Mouse (Mus musculus) retina, adult 2 months (tissue): ENCODE results near the gene Angptl6.
A peak's percentile ranks its signal among the peaks of the same experiment; 100 is the strongest.
"Not testable (repeated sequence)": the region's sequence is repeated elsewhere in the genome, so short reads cannot be mapped to it uniquely, and the experiment has no call there.

ENCODE experiments used
- DNase-seq: peaks from one replicate; pipeline ENCODE4 v3.0.0-alpha.2; 2012; ENCODE audit warnings: low read depth, low spot score

The Angptl6 gene

DNA sequence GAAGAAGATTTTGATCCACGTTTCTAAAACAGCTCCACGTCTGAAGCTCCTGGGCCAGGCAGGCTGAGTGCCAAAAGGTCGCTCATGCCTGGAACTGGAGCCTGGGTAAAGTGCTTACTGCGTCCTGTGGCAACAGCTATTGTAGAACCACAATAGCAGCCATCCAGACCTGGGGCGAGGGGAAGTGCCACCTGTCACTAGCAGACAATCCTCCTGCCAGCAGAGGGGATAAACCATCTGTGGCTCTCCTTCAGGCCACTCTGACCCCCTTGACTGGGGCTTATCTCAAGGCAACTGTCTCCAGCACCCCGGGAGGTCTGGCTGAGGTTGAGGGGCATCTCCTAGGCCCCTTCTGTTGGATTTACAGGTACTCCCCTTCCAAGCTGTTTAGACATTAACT, 40.6 kb downstream of the Angptl6 start:
- no peak for DNase-seq

DNA sequence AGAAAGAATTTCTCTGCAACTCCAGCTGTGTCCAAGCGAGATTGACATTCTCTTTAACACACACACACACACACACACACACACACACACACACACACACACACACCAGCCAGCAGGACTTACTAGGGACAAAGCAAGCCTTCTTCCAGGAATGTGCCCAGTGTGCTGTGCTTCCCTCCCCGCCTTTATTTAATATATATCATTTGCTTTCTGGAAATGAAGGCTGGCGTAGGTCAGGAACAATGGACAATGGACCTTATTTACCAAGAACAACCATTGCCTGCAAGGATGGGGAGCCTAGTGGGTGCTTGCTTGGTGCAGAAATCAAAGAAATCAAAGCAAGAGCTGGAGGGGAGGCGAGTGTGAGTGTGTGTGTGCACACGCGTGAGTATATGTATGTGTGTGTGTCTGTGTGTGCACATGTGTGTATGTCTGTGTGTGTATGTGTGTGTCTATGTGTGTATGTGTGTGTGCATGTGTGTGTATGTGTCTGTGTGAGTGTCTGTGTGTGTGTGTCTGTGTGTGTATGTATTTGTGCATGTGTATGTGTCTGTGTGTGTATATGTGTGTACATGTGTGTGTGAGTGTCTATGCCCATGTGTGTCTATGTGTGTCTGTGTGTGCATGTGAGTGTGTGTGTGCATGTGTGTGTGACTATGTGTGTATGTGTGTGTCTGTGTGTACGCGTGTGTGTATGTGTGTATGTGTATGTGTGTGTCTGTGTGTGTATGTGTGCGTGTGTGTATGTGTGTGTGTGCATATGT, 42.2 kb downstream of the Angptl6 start:
- no peak for DNase-seq

DNA sequence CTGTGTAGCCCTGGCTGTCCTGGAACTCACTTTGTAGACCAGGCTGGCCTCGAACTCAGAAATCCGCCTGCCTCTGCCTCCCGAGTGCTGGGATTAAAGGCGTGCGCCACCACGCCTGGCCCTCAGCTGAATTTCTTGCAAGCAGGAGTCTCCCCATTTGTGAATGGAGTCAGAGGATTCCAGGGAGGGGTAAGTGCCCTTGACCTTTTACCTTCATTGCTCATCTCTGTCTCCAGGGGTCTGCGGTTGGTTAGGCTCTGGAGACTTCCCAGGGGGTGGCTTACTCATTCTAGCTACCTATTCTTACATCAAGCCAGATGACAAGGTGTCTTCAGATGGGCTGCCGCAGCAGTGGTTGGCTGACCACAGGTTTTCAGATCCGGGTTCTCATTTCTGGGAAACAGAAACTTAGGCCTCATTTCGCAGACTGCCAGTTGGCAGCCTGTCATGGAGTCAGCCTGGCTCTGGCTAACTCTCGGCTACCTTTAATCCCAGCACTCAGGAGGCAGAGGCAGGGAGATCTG, 44.0 kb downstream of the Angptl6 start:
- DNase-seq, result not testable (repeated sequence)

DNA sequence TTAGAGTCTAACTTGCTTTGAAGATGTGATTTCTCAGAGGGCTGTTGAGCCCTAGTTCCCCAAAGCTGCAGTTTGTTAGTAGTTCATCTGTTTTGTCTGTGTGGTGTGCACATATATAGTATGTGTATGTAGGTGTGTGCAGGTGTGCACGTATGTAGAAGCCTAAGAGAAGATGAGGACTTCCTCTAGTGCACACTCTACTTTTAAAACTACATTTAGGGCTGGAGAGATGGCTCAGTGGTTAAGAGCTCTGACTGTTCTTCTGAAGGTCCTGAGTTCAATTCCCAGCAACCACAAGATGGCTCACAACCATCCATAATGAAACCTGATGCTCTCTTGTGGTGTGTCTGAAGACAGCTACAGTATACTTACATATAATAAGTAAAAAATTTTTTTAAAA, 44.6 kb downstream of the Angptl6 start:
- no peak for DNase-seq

DNA sequence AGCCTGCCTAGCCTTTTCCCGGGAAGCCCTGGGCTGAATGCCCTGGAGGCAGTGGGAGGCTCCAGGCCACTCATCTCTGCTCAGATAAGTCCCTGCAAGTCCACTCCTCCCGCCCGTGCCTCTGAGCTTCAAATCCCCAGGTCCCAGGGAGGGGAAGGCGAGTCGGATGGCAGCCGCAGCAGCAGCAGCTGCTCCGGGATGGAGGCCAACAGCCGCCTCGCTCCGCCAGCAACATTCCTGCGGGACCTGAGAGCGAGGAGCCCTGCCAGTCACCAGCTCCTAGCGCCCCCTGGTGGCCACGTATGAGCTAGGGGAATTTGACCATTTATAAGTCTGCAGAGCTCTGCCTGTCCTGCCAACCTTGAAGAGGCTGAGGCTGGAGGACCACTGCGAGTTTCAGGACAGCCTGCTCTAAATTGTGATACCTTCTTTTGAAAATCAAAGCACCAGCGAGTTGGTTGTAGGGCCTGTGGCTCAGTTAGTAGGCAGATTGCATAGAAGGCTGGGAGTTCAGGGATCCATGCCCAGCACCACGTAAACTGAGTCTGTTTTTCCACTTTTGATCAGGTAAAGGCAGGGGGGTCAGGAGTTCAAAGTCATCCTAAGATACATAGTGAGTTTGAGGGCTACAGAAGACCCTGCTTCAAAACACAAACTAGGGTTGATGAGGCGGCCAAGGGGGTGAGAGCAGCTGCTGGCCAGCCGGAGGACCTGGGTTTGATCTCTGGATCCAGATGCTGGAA, 48.5 kb downstream of the Angptl6 start:
- peak; percentile 79 for DNase-seq

DNA sequence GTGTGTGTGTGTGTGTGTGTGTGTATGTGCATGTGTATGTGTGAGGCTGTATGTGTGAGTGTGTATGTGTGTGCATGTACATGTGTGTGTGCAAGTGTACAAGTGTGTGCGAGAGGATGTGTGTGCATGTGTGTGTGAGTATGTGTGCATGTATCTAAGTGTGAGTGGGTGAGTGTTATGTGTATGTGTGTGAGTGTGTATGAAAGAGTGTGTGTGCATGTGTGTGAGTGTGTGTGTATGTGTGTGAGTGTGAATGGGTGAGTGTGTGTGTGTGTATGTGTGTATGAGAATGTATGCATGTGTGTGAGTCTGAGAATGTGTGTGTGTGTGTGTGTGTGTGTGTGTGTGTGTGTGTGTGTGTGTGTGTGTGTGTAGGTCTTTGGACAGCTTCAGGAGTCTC, 51.4 kb downstream of the Angptl6 start:
- no peak for DNase-seq

DNA sequence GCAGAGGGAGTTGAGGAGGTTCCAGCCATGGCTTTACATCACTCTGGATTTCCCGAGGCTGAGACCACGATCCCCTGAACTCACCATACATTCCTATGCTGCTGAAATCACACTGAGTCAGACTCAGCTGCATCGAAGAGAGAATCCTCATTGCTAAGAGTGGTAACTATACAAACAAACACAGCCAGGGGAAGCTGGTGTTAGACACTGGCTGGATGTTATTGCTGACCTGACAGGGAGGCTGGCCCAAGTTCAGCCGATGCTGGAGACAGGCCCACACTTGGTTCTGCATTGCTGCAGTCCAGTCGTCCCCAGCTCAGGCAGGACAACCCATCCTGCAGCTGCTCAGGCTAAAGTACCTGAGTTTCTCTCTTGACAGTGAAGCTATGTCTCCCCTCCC, 53.7 kb downstream of the Angptl6 start:
- DNase-seq, result no peak
